Mouse (Mus musculus) heart, embryonic 12.5 days (tissue): ENCODE measurements around the gene Usp12. TPM values are rescaled to one million over a fixed set of nuclear protein-coding genes. Genes with fewer than 3 reads are reported as not detected.

Experiments
- ATAC-seq: fragments of 200-750 bp; cut with Nextera tagmentation; 2 replicates; pipeline ENCODE4 v1.8.0; 2017; ENCODE audit warnings: moderate TSS enrichment, moderate library complexity; ENCODE audit not compliant: insufficient number of reproducible peaks, low FRiP score
- H3K27ac ChIP-seq: fragments of 300-500 bp; sonication (generic); 2 replicates; pipeline ENCODE4 v1.5.1; 2016; ENCODE audit warnings: mild to moderate bottlenecking, moderate library complexity; ENCODE audit not compliant: poor library complexity, severe bottlenecking
- H3K27me3 ChIP-seq: fragments of 300-500 bp; sonication (generic); replicated peaks from 2 replicates; pipeline ENCODE4 v1.6.1; 2016; ENCODE audit warnings: mild to moderate bottlenecking, moderate library complexity
- H3K36me3 ChIP-seq: fragments of 300-500 bp; sonication (generic); 2 replicates; pipeline ENCODE4 v1.6.1; 2016; ENCODE audit warnings: mild to moderate bottlenecking, moderate library complexity
- H3K4me1 ChIP-seq: fragments of 300-500 bp; sonication (generic); replicated peaks from 2 replicates; pipeline ENCODE4 v1.6.1; 2016; ENCODE audit warnings: mild to moderate bottlenecking
- H3K4me2 ChIP-seq: fragments of 300-500 bp; sonication (generic); 2 replicates; pipeline ENCODE4 v1.6.1; 2016; ENCODE audit warnings: mild to moderate bottlenecking, moderate library complexity
- H3K4me3 ChIP-seq: fragments of 300-500 bp; sonication (generic); 2 replicates; pipeline ENCODE4 v1.5.1; 2016; ENCODE audit warnings: mild to moderate bottlenecking
- H3K9ac ChIP-seq: fragments of 300-500 bp; sonication (generic); 2 replicates; pipeline ENCODE4 v1.6.1; 2016; ENCODE audit warnings: mild to moderate bottlenecking, moderate library complexity
- H3K9me3 ChIP-seq: fragments of 300-500 bp; sonication (generic); replicated peaks from 2 replicates; pipeline ENCODE4 v1.6.1; 2016; ENCODE audit warnings: mild to moderate bottlenecking, moderate library complexity
- WGBS: fragments of 180-500 bp; shearing (Covaris S2); methylation state at CpG from one replicate; pipeline ENCODE4 v1.1.7; 2016; 5-methylcytosine and 5-hydroxymethylcytosine counted together
- polyA plus RNA-seq: library from polyadenylated mRNA; unstranded; fragments of >200 nt; fragmentation: Nextera tagmentation; extraction: Ambion mirVana; gene quantifications from 2 replicates; pipeline ENCODE4 v1.2.1, GENCODE M21; 2016

Usp12 gene
- polyA plus RNA-seq, 1 experiment from 2014 or later, result 17.5 TPM

DNA sequence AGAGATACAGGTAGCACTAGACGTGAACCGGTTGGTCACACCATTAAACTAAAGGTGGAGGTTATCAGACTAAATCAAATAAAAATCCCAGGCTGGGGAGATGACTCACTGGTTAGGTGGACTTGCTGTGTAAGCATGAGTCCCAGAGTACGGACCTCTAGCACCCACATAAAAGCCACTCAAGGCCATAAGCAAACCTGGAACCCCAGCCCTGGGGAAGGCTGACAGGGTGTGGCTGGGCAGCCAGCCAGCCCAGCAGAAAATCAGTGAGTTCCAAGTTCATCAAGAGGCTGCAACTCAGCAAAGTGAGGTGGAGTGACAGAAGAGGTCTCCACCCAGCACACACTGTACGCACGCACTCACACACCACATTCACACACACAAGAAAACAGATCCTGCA, 14.9 kb downstream of the Usp12 start:
- H3K36me3 ChIP-seq, result peaks cover 3% of the 10 kb centered on the region; the same call in 1 of the 2 replicates
- WGBS, result 79% methylated on average over 5 of the region's 5 CpGs
- no peak for ATAC-seq
- no peak overlapping the region for H3K4me2 ChIP-seq
- no peaks in the 10 kb centered on the region for H3K9me3 ChIP-seq
- H3K4me3 ChIP-seq, result no peak overlapping the region
- H3K4me1 ChIP-seq, result peaks cover 42% of the 10 kb centered on the region
- H3K27me3 ChIP-seq, result no peaks in the 10 kb centered on the region
- no peak overlapping the region for H3K9ac ChIP-seq
- H3K27ac ChIP-seq, result no peak overlapping the region

DNA sequence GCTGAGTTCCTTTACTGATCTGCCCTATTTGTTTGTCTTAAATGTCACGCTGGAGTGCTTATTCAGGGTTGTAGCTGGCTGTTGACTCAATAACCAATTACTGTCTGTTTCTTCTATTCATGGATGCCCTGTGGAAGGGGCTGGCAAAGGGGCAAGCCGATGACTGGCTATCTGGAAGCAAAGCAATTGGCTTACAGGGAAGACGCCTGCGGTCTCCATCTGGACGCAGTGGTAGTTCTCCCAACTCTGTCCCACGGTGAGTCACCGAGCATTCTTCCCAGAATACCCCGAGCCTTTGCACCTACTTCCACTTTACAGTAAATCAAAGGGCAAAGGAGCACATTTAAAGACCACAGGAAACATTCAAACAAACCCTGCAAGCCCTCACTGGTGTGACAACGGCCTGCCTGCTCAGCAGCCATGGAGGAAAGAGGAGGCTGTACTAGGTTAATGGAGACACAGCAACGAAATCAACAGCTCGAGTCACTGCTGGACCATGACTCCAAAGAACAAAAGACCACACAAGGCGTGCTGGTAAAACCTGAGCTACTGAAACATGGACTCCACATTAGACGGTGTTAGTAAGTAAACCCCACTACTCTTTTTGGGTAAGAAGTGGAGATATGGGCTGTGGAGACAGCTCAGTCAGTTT, 17.7 kb downstream of the Usp12 start:
- H3K4me1 ChIP-seq, result peaks cover 33% of the 10 kb centered on the region
- peaks cover 5% of the 10 kb centered on the region; the same call in 1 of the 2 replicates for H3K36me3 ChIP-seq
- no peak overlapping the region for H3K27ac ChIP-seq
- H3K27me3 ChIP-seq, result no peaks in the 10 kb centered on the region
- no peaks in the 10 kb centered on the region for H3K9me3 ChIP-seq
- WGBS, result 80% methylated on average over 13 of the region's 13 CpGs
- no peak overlapping the region for H3K4me2 ChIP-seq
- no peak overlapping the region for H3K9ac ChIP-seq
- ATAC-seq, result no peak
- no peak overlapping the region for H3K4me3 ChIP-seq

DNA sequence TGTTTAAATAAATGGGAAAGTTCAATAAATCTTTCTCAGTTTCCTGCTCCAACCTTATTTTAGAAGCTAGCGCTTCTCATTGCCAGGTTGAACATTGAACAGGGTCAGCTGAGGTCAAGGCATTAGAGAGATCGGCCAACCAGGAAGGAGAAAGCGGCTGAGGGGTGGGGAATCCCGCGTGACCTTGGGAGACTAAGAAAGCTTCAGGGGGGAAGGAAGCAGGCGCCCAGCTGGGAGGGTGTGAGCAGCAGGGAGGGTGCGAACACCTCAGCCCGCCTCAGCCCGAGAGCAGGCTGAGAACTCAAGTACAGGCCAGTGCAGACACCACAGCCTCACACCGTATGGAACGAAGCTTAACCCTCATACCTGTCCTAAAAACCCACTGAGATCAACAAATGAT, 22.8 kb downstream of the Usp12 start:
- H3K27me3 ChIP-seq, result no peaks in the 10 kb centered on the region
- 0 out of 2 replicates have a peak, but pooled peaks have one; percentile 28 for ATAC-seq
- H3K36me3 ChIP-seq, result peaks cover 19% of the 10 kb centered on the region
- H3K9me3 ChIP-seq, result no peaks in the 10 kb centered on the region
- H3K9ac ChIP-seq, result 0 out of 2 replicates have a peak overlapping the region, but pooled peaks have one; percentile 37
- H3K4me2 ChIP-seq, result peak overlapping the region; percentile 22
- H3K27ac ChIP-seq, result no peak overlapping the region
- H3K4me3 ChIP-seq, result no peak overlapping the region
- peaks cover 18% of the 10 kb centered on the region for H3K4me1 ChIP-seq
- WGBS, result 33% methylated on average over 11 of the region's 11 CpGs

DNA sequence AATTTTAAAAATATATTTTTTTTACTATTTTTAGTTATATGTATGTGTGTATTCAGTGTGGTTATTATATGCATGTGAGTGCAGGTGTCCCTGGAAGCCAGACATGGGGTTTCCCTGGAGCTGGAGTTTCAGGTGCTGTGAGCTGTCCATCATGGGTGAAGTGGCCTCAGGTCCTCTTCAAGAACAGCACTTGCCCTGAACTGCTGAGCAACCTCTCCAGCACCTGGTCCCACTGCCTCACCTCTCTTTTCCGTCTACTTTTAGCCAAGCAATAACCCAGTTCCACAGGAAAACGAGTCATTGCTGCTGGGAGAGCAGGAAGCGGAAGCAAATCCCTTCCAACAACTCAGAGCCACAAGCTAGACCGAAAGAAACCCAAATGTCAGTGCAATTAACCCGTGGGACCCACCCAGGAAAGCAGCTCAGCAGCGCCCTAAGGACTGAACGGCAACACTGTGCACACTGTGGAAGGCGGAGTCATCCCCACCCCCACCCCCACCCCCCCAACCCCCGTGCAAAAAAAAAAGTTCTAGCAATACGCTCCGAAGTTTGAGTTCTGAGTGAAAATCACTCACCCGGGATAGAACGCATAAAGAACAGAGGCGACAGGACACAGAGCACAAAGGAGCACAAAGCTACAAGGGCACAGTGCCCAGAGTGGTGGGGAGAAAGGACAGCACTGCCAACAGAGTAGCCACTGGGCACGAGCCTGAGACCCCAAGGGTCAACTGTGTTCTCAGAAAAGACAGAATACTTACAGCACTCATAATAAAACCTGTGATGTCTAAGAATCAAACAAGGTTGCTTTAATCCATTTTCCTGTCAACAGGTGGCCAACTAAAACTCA, 24.6 kb downstream of the Usp12 start:
- no peak overlapping the region for H3K27ac ChIP-seq
- peaks cover 30% of the 10 kb centered on the region for H3K36me3 ChIP-seq
- no peak overlapping the region for H3K4me2 ChIP-seq
- H3K9ac ChIP-seq, result no peak overlapping the region
- H3K4me1 ChIP-seq, result peaks cover 17% of the 10 kb centered on the region
- WGBS, result 74% methylated on average over 15 of the region's 15 CpGs
- H3K4me3 ChIP-seq, result no peak overlapping the region
- no peak for ATAC-seq
- no peaks in the 10 kb centered on the region for H3K27me3 ChIP-seq
- H3K9me3 ChIP-seq, result no peaks in the 10 kb centered on the region

DNA sequence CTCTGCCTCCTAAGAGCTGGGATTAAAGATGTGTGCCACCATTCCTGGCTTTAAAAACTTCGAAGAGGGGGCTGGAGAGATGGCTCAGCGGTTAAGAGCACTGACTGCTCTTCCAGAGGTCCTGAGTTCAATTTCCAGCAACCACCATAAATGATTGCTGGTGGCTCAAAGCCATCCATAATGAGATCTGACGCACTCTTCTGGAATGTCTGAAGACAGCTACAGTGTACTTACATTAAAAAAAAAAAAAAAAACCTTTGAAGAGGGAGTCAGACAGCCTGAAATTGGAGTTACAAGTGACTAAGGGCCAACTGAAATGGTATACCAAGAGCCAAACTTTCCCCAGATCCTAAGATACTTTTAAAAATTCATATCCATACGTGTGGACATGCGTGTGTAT, 29.0 kb downstream of the Usp12 start:
- no peak overlapping the region for H3K27ac ChIP-seq
- H3K4me1 ChIP-seq, result peaks cover 10% of the 10 kb centered on the region
- no peak overlapping the region for H3K4me2 ChIP-seq
- H3K27me3 ChIP-seq, result no peaks in the 10 kb centered on the region
- no peak overlapping the region for H3K4me3 ChIP-seq
- ATAC-seq, result no peak
- WGBS, result 94% methylated on average over 5 of the region's 5 CpGs
- no peak overlapping the region for H3K9ac ChIP-seq
- peaks cover 54% of the 10 kb centered on the region for H3K36me3 ChIP-seq
- no peaks in the 10 kb centered on the region for H3K9me3 ChIP-seq

DNA sequence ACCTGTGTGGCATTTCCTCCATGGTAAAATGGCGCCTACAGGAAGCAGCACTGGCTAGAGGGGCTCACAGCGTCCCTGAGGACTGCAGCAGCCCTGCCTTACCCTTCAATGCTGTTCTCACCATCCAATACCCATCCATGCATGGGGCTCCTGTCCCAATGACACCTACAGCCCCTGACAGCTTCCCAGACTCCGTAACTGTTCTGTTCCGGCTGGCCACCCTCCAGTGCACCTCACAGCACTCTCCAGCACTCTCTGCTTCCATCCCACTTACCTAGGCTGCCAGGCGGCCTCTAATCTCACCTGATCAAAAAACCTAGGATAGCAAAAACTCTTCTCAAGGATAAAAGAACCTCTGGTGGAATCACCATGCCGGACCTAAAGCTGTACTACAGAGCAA, 35.6 kb downstream of the Usp12 start:
- WGBS, result 80% methylated on average over 6 of the region's 6 CpGs
- Histone ChIP-seq H3K9me3 (no peaks in the 10 kb centered on the region), H3K27me3 (no peaks in the 10 kb centered on the region), H3K27ac (no peak overlapping the region), H3K36me3 (peaks cover 42% of the 10 kb centered on the region), H3K9ac (no peak overlapping the region), H3K4me2 (no peak overlapping the region), H3K4me3 (no peak overlapping the region), H3K4me1 (peaks cover 20% of the 10 kb centered on the region)
- no peak for ATAC-seq

DNA sequence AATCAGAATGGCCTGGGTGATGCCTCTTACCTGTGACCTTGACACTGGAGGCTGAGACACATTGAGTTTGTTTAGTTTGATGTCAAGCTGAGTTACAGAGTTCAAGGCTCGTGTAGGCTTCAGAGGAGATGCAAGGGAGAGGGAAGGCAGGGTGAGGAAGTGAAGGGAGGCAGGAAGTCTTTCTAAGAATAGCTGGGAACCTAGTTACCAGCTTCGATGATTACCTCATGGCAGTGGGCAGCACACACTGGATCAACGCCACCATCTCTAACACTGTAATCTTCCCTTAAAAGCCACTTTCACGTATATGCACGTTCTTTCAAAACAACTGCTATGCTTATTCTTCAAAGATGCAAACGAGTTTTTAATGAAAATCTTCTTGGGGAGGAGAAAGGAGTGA, 36.9 kb downstream of the Usp12 start:
- Histone ChIP-seq H3K9ac (no peak overlapping the region), H3K36me3 (peaks cover 45% of the 10 kb centered on the region), H3K27ac (no peak overlapping the region; the same call in 1 of the 2 replicates), H3K4me1 (peaks cover 20% of the 10 kb centered on the region), H3K9me3 (no peaks in the 10 kb centered on the region), H3K4me2 (no peak overlapping the region), H3K27me3 (no peaks in the 10 kb centered on the region), H3K4me3 (no peak overlapping the region)
- 49% methylated on average over 6 of the region's 6 CpGs for WGBS
- ATAC-seq, result no peak

DNA sequence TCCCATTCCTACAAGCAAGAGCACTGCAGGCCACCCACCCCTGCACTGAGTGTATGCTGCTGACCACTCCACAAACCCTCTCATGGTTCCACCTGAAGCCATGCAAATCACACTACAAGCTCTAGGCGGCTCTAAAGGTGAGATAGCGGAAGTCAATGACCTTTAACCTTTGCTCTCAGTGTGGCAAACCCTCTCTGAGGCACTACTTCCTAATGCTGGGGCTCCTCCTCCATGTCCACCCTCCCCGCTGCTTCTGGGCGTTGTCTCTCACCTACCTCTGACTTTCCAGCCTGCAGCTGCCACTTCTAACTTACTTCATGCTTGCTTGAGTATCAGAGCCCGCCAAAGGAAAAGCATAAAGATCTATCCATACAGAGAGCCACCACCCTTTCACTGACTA, 37.5 kb downstream of the Usp12 start:
- Histone ChIP-seq H3K4me1 (peaks cover 20% of the 10 kb centered on the region), H3K9ac (no peak overlapping the region), H3K36me3 (peaks cover 43% of the 10 kb centered on the region), H3K9me3 (no peaks in the 10 kb centered on the region), H3K4me3 (no peak overlapping the region), H3K27ac (no peak overlapping the region), H3K4me2 (no peak overlapping the region), H3K27me3 (no peaks in the 10 kb centered on the region)
- ATAC-seq, result no peak
- WGBS, result 87% methylated on average over 5 of the region's 5 CpGs

DNA sequence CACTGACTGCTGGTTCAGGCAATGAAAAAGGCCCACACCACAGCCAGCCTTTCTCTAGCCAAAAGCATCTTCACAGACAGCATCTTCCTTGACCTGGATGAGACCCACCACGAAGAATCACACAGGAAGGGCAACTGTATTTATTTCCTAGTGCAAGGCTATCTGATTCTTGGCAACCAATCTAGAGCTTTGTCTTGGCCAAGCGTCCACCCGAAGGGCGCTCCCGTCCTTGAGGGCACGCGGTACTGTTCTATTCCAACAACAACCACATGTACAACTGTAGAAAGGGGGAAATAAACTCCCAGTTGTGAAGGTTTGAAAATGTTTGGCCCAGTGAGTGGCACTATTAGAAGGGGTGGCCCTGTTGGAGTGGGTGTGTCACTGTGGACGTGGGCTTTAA, 41.6 kb downstream of the Usp12 start:
- H3K36me3 ChIP-seq, result peaks cover 56% of the 10 kb centered on the region
- ATAC-seq, result no peak
- no peaks in the 10 kb centered on the region for H3K27me3 ChIP-seq
- H3K4me3 ChIP-seq, result no peak overlapping the region
- H3K4me1 ChIP-seq, result peaks cover 13% of the 10 kb centered on the region
- H3K9me3 ChIP-seq, result no peaks in the 10 kb centered on the region
- no peak overlapping the region for H3K4me2 ChIP-seq
- H3K9ac ChIP-seq, result no peak overlapping the region
- no peak overlapping the region for H3K27ac ChIP-seq
- 96% methylated on average over 8 of the region's 8 CpGs for WGBS

DNA sequence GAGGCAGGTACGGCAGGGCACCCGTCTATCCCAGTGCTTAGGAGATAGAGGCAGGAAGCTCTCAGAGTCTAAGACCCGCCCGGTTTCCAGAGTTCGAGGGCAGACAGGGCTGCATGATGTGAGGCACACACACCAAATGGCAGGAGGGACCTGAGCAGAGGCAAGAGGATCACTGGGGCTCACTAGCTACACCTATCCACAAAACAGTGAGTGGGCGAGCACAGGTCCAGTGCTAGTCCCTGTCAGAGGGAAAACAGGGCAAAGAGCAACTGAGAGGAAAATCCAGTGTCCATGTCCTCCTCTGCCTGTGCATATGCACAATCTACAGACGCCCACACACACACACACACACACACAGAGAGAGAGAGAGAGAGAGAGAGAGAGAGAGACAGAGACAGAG, 43.8 kb downstream of the Usp12 start:
- no peak overlapping the region for H3K4me2 ChIP-seq
- H3K9me3 ChIP-seq, result no peaks in the 10 kb centered on the region
- no peak overlapping the region for H3K27ac ChIP-seq
- WGBS, result 84% methylated on average over 7 of the region's 7 CpGs
- H3K4me3 ChIP-seq, result no peak overlapping the region
- H3K36me3 ChIP-seq, result peaks cover 59% of the 10 kb centered on the region
- H3K9ac ChIP-seq, result no peak overlapping the region
- no peak for ATAC-seq
- no peaks in the 10 kb centered on the region for H3K27me3 ChIP-seq
- 0 out of 2 replicates have a peak, but pooled peaks cover 2% of the 10 kb centered on the region for H3K4me1 ChIP-seq

DNA sequence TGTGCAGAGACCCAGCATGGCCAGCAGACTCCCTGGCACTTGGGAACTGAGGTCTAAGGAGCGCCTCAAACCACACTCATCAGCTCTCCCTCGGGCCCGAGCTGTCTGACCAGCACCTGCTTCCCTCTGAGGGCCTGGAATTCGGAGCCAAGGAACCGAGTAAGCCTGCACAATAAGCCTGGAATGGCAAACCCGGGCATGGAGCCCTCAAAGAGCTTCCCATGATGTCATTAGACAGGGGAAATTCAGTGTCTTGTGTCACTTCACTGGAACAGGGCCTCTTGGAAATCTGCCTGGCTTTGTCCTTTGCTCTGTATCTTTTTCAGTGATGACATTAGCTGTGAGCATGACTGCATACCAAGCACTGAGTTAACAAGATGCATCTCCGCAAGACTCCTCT, 44.5 kb downstream of the Usp12 start:
- 84% methylated on average over 7 of the region's 7 CpGs for WGBS
- Histone ChIP-seq H3K4me2 (no peak overlapping the region), H3K27me3 (no peaks in the 10 kb centered on the region), H3K4me1 (0 out of 2 replicates have a peak, but pooled peaks cover 2% of the 10 kb centered on the region), H3K36me3 (peaks cover 59% of the 10 kb centered on the region), H3K27ac (no peak overlapping the region), H3K9ac (no peak overlapping the region), H3K4me3 (no peak overlapping the region), H3K9me3 (no peaks in the 10 kb centered on the region)
- no peak for ATAC-seq
